Mouse (Mus musculus) G1E (cell line): ENCODE measurements around the gene Pxt1.

Source experiments
- CTCF ChIP-seq: IDR thresholded peaks from 2 replicates; pipeline ENCODE4 v1.5.1; 2012; ENCODE audit warnings: low read depth, low read length, inconsistent platforms, mixed read lengths
- GATA1 ChIP-seq: IDR thresholded peaks from 2 replicates; pipeline ENCODE4 v1.6.1; 2012; ENCODE audit warnings: borderline replicate concordance, low read length, inconsistent platforms, mixed read lengths
- GATA2 ChIP-seq: IDR thresholded peaks from 2 replicates; pipeline ENCODE4 v1.6.1; 2012; ENCODE audit warnings: low read depth, low read length, inconsistent platforms, borderline replicate concordance
- POLR2AphosphoS5 ChIP-seq: IDR thresholded peaks from 2 replicates; pipeline ENCODE4 v1.6.1; 2012; ENCODE audit warnings: low read depth, low read length, inconsistent platforms; ENCODE audit not compliant: insufficient replicate concordance
- TAL1 ChIP-seq: conservative IDR thresholded peaks from 2 replicates; pipeline ENCODE4 v1.6.1; 2012; ENCODE audit warnings: low read depth, low read length, inconsistent platforms, mixed read lengths

DNA sequence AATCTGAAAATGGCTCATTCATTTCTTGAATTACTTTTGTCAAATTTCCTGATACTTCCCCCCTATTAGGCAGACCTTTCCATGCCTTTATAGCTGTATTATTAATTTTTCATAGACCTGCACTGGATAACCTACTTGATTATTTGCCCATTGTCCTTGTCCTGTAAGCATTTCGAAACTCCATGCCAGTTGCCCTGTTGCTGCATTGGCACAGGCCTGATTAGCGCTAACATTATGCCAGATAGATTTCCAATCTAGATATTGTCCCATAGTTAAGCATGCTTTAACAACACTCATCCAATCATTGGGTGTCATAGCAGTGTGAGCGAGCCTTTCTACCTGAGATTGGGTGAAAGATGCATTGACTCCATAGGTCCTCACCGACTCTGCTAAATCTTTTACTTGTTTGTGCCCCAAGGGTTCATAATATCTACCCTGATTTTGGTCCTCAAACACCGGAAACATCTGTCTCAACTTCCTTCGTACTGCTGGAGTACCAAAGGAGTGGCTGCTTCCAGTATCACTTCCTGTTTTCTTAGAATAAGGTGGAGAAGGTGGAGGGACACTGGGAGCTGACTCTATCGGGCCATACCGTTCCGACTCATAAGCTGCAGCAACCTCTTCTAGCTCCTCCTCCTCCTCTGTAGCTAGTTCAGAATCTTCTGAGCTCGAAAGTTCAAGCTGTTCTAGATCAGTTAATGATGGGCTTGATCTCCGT is 49.4 kb downstream of the Pxt1 start:
- TF ChIP-seq CTCF = no peak
- no peak for TF ChIP-seq GATA1
- no peak for TF ChIP-seq POLR2AphosphoS5
- no peak for TF ChIP-seq TAL1
- no peak for TF ChIP-seq GATA2
